Mouse (Mus musculus) adrenal gland, postnatal 14 days (tissue): Measurements from ENCODE around the gene Plxnc1. TPM values are rescaled to one million over a fixed set of nuclear protein-coding genes. Genes with fewer than 3 reads are reported as not detected.

ENCODE experiments used
- DNase-seq: peaks from one replicate; pipeline ENCODE4 v3.0.0; 2021; ENCODE audit warnings: mixed read lengths
- total RNA-seq: library from RNA; stranded (reverse); gene quantifications from 2 replicates; pipeline ENCODE4 v1.2.3, GENCODE M21; 2021

Plxnc1 gene
- total RNA-seq, 1 experiment from 2014 or later = 4.1 TPM

- no peak for DNase-seq
Measured at GRCm38 (mm10) chr10:94741459-94741858, 203.2 kb downstream of the Plxnc1 start.
